Mouse (Mus musculus) ES-E14 (cell line): ENCODE results near the gene Galnt2.

Experiments
- ZC3H11A ChIP-seq: IDR thresholded peaks from 2 replicates; pipeline ENCODE4 v1.6.1; 2012; ENCODE audit warnings: low read depth, mild to moderate bottlenecking, inconsistent platforms, low read length, borderline replicate concordance
- ZNF384 ChIP-seq: IDR thresholded peaks from 2 replicates; pipeline ENCODE4 v1.6.1; 2012; ENCODE audit warnings: low read depth, low read length, inconsistent platforms

- TF ChIP-seq ZNF384, result no peak
- no peak for TF ChIP-seq ZC3H11A
These were observed 55.4 kb downstream of the Galnt2 start for GRCm38 (mm10) chr8:124286461-124287124.
